Mouse (Mus musculus): ENCODE data around the gene Ppil4. TPM values are rescaled to one million over a fixed set of nuclear protein-coding genes. Genes with fewer than 3 reads are reported as not detected.
A peak's percentile ranks its signal among the peaks of the same experiment; 100 is the strongest.

Ppil4 gene
- polyA plus RNA-seq, 1 experiment from 2014 or later = 47.1 TPM

- no peaks in the 10 kb centered on the region for H3K27me3 ChIP-seq (ENCODE audit: control insufficient read depth, insufficient read depth, low read length)
These were observed 26.0 kb downstream of the Ppil4 start for GRCm38 (mm10) chr10:7818676-7819075.

GRCm38 (mm10) chr10:7819156-7819555, 26.5 kb downstream of the Ppil4 start:
- Histone ChIP-seq H3K27me3 (ENCODE audit: control insufficient read depth, insufficient read depth, low read length) (no peaks in the 10 kb centered on the region), H3K9me3 (ENCODE audit: control insufficient read depth, low read length) (no peaks in the 10 kb centered on the region), H3K4me2 (replicated peaks; ENCODE audit: low read depth, low read length) (no peak overlapping the region), H3K36me3 (ENCODE audit: control insufficient read depth, insufficient read depth, low read length) (0 out of 2 replicates have a peak, but pooled peaks cover 2% of the 10 kb centered on the region), H3K9ac (ENCODE audit: low read depth, low read length) (no peak overlapping the region), H3K27ac (ENCODE audit: low read depth, low read length) (no peak overlapping the region), H3K4me1 (replicated peaks; ENCODE audit: control insufficient read depth, insufficient read depth, low read length) (no peaks in the 10 kb centered on the region), H3K4me3 (ENCODE audit: low read depth, low read length) (no peak overlapping the region)
- WGBS = 92% methylated on average over 4 of the region's 4 CpGs
- DNase-seq (ENCODE audit: low spot score) = no peak
- no peak for ATAC-seq (ENCODE audit: low FRiP score)

More at GRCm38 (mm10) chr10:7818676-7819075, 26.0 kb downstream of the Ppil4 start:
- no peak overlapping the region for H3K9ac ChIP-seq (ENCODE audit: low read depth, low read length)
- 91% methylated on average over 4 of the region's 4 CpGs for WGBS
- DNase-seq (ENCODE audit: low spot score) (no peak), ATAC-seq (ENCODE audit: low FRiP score) (no peak)
- no peaks in the 10 kb centered on the region for H3K9me3 ChIP-seq (ENCODE audit: control insufficient read depth, low read length)
- 0 out of 2 replicates have a peak, but pooled peaks cover 2% of the 10 kb centered on the region for H3K36me3 ChIP-seq (ENCODE audit: control insufficient read depth, insufficient read depth, low read length)
- H3K4me1 ChIP-seq (replicated peaks; ENCODE audit: control insufficient read depth, insufficient read depth, low read length) = no peaks in the 10 kb centered on the region
- no peak overlapping the region for H3K27ac ChIP-seq (ENCODE audit: low read depth, low read length)
- no peak overlapping the region for H3K4me3 ChIP-seq (ENCODE audit: low read depth, low read length)
- H3K4me2 ChIP-seq (replicated peaks; ENCODE audit: low read depth, low read length) = no peak overlapping the region

GRCm38 (mm10) chr10:7819603-7820002, 26.9 kb downstream of the Ppil4 start:
- Histone ChIP-seq H3K4me3 (ENCODE audit: low read depth, low read length) (no peak overlapping the region), H3K4me2 (replicated peaks; ENCODE audit: low read depth, low read length) (no peak overlapping the region), H3K4me1 (replicated peaks; ENCODE audit: control insufficient read depth, insufficient read depth, low read length) (no peaks in the 10 kb centered on the region), H3K27ac (ENCODE audit: low read depth, low read length) (no peak overlapping the region), H3K36me3 (ENCODE audit: control insufficient read depth, insufficient read depth, low read length) (0 out of 2 replicates have a peak, but pooled peaks cover 2% of the 10 kb centered on the region), H3K9ac (ENCODE audit: low read depth, low read length) (no peak overlapping the region), H3K9me3 (ENCODE audit: control insufficient read depth, low read length) (no peaks in the 10 kb centered on the region), H3K27me3 (ENCODE audit: control insufficient read depth, insufficient read depth, low read length) (no peaks in the 10 kb centered on the region)
- ATAC-seq (ENCODE audit: low FRiP score) (no peak), DNase-seq (ENCODE audit: low spot score) (no peak)
- WGBS = 90% methylated on average over 4 of the region's 4 CpGs

GRCm38 (mm10) chr10:7820171-7820570, 27.5 kb downstream of the Ppil4 start:
- Histone ChIP-seq H3K4me2 (replicated peaks; ENCODE audit: low read depth, low read length) (no peak overlapping the region), H3K9ac (ENCODE audit: low read depth, low read length) (no peak overlapping the region), H3K4me1 (replicated peaks; ENCODE audit: control insufficient read depth, insufficient read depth, low read length) (no peaks in the 10 kb centered on the region), H3K36me3 (ENCODE audit: control insufficient read depth, insufficient read depth, low read length) (0 out of 2 replicates have a peak, but pooled peaks cover 2% of the 10 kb centered on the region), H3K27ac (ENCODE audit: low read depth, low read length) (no peak overlapping the region), H3K27me3 (ENCODE audit: control insufficient read depth, insufficient read depth, low read length) (no peaks in the 10 kb centered on the region), H3K9me3 (ENCODE audit: control insufficient read depth, low read length) (no peaks in the 10 kb centered on the region), H3K4me3 (ENCODE audit: low read depth, low read length) (no peak overlapping the region)
- ATAC-seq (ENCODE audit: low FRiP score) = no peak
- no peak for DNase-seq (ENCODE audit: low spot score)
- 96% methylated on average over 5 of the region's 5 CpGs for WGBS

GRCm38 (mm10) chr10:7821981-7822380, 29.3 kb downstream of the Ppil4 start:
- no peaks in the 10 kb centered on the region for H3K36me3 ChIP-seq (ENCODE audit: control insufficient read depth, insufficient read depth, low read length)
- DNase-seq (ENCODE audit: low spot score) = no peak
- 96% methylated on average over 12 of the region's 12 CpGs for WGBS

GRCm38 (mm10) chr10:7824663-7825280, 32.1 kb downstream of the Ppil4 start:
- Histone ChIP-seq H3K27me3 (ENCODE audit: control insufficient read depth, insufficient read depth, low read length) (no peaks in the 10 kb centered on the region), H3K4me3 (ENCODE audit: low read depth, low read length) (no peak overlapping the region), H3K36me3 (ENCODE audit: control insufficient read depth, insufficient read depth, low read length) (no peaks in the 10 kb centered on the region), H3K27ac (ENCODE audit: low read depth, low read length) (no peak overlapping the region), H3K4me1 (replicated peaks; ENCODE audit: control insufficient read depth, insufficient read depth, low read length) (no peaks in the 10 kb centered on the region), H3K4me2 (replicated peaks; ENCODE audit: low read depth, low read length) (no peak overlapping the region), H3K9me3 (ENCODE audit: control insufficient read depth, low read length) (no peaks in the 10 kb centered on the region), H3K9ac (ENCODE audit: low read depth, low read length) (no peak overlapping the region)
- ATAC-seq (ENCODE audit: low FRiP score) = no peak
- WGBS = 90% methylated on average over 9 of the region's 9 CpGs
- no peak for DNase-seq (ENCODE audit: low spot score)

More at GRCm38 (mm10) chr10:7821981-7822380, 29.3 kb downstream of the Ppil4 start:
- no peaks in the 10 kb centered on the region for H3K27me3 ChIP-seq (ENCODE audit: control insufficient read depth, insufficient read depth, low read length)
- no peak overlapping the region for H3K27ac ChIP-seq (ENCODE audit: low read depth, low read length)
- no peaks in the 10 kb centered on the region for H3K4me1 ChIP-seq (replicated peaks; ENCODE audit: control insufficient read depth, insufficient read depth, low read length)
- ATAC-seq (ENCODE audit: low FRiP score) = no peak
- H3K4me3 ChIP-seq (ENCODE audit: low read depth, low read length) = no peak overlapping the region
- no peak overlapping the region for H3K9ac ChIP-seq (ENCODE audit: low read depth, low read length)
- H3K4me2 ChIP-seq (replicated peaks; ENCODE audit: low read depth, low read length) = no peak overlapping the region
- H3K9me3 ChIP-seq (ENCODE audit: control insufficient read depth, low read length) = no peaks in the 10 kb centered on the region

- DNase-seq (ENCODE audit: low spot score) = no peak
- H3K4me1 ChIP-seq (replicated peaks; ENCODE audit: control insufficient read depth, insufficient read depth, low read length) = no peaks in the 10 kb centered on the region
- H3K9me3 ChIP-seq (ENCODE audit: control insufficient read depth, low read length) = no peaks in the 10 kb centered on the region
- no peaks in the 10 kb centered on the region for H3K27me3 ChIP-seq (ENCODE audit: control insufficient read depth, insufficient read depth, low read length)
- H3K4me2 ChIP-seq (replicated peaks; ENCODE audit: low read depth, low read length) = no peak overlapping the region
- WGBS = 91% methylated on average over 4 of the region's 4 CpGs
- no peak overlapping the region for H3K27ac ChIP-seq (ENCODE audit: low read depth, low read length)
- no peak overlapping the region for H3K9ac ChIP-seq (ENCODE audit: low read depth, low read length)
- H3K36me3 ChIP-seq (ENCODE audit: control insufficient read depth, insufficient read depth, low read length) = no peaks in the 10 kb centered on the region
- no peak overlapping the region for H3K4me3 ChIP-seq (ENCODE audit: low read depth, low read length)
- no peak for ATAC-seq (ENCODE audit: low FRiP score)
These were observed 32.6 kb downstream of the Ppil4 start for GRCm38 (mm10) chr10:7825281-7825665.

GRCm38 (mm10) chr10:7826106-7826505, 33.4 kb downstream of the Ppil4 start:
- Histone ChIP-seq H3K4me1 (replicated peaks; ENCODE audit: control insufficient read depth, insufficient read depth, low read length) (no peaks in the 10 kb centered on the region), H3K27ac (ENCODE audit: low read depth, low read length) (no peak overlapping the region), H3K4me2 (replicated peaks; ENCODE audit: low read depth, low read length) (no peak overlapping the region), H3K36me3 (ENCODE audit: control insufficient read depth, insufficient read depth, low read length) (no peaks in the 10 kb centered on the region), H3K27me3 (ENCODE audit: control insufficient read depth, insufficient read depth, low read length) (no peaks in the 10 kb centered on the region), H3K9ac (ENCODE audit: low read depth, low read length) (no peak overlapping the region), H3K9me3 (ENCODE audit: control insufficient read depth, low read length) (no peaks in the 10 kb centered on the region), H3K4me3 (ENCODE audit: low read depth, low read length) (no peak overlapping the region)
- DNase-seq (ENCODE audit: low spot score) = no peak
- 95% methylated on average over 9 of the region's 9 CpGs for WGBS
- no peak for ATAC-seq (ENCODE audit: low FRiP score)

- H3K9ac ChIP-seq (ENCODE audit: low read depth, low read length) = 0 out of 2 replicates have a peak within 1 kb of the TSS, but pooled peaks have one; percentile 5
- H3K4me2 ChIP-seq (replicated peaks; ENCODE audit: low read depth, low read length) = 0 out of 2 replicates have a peak within 1 kb of the TSS, but pooled peaks have one; percentile 1
- ATAC-seq (ENCODE audit: low FRiP score) (0 out of 2 replicates have a peak, but pooled peaks have one; percentile 33), DNase-seq (ENCODE audit: low spot score) (peak; percentile 9)
- WGBS = 7% methylated on average over 15 of the region's 15 CpGs
- H3K27me3 ChIP-seq (ENCODE audit: control insufficient read depth, insufficient read depth, low read length) = no peaks in the 10 kb centered on the region
- H3K36me3 ChIP-seq (ENCODE audit: control insufficient read depth, insufficient read depth, low read length) = no peaks in the 10 kb centered on the region
- no peaks in the 10 kb centered on the region for H3K9me3 ChIP-seq (ENCODE audit: control insufficient read depth, low read length)
- no peak within 1 kb of the TSS for H3K27ac ChIP-seq (ENCODE audit: low read depth, low read length)
- no peak within 1 kb of the TSS for H3K4me3 ChIP-seq (ENCODE audit: low read depth, low read length)
- no peaks in the 10 kb centered on the region for H3K4me1 ChIP-seq (replicated peaks; ENCODE audit: control insufficient read depth, insufficient read depth, low read length)
These were observed 39.5 kb downstream of the Ppil4 start, which contains the start of gene Zc3h12d for GRCm38 (mm10) chr10:7832171-7832676. Zc3h12d (plus strand) TSS chr10:7832470.
